Mouse (Mus musculus) left cerebral cortex, postnatal 4 days (tissue): ENCODE measurements around the gene Tpcn1. TPM values are rescaled to one million over a fixed set of nuclear protein-coding genes. Genes with fewer than 3 reads are reported as not detected.
"Not testable (repeated sequence)": the region's sequence is repeated elsewhere in the genome, so short reads cannot be mapped to it uniquely, and the experiment has no call there.

Source experiments
- DNase-seq: peaks from one replicate; pipeline ENCODE4 v3.0.0-alpha.2; 2022
- intact Hi-C: fragments of 180-260 bp; cut with DNase I; formaldehyde crosslinking; loops from one replicate; pipeline ENCODE4 v1.15.1; 2025
- total RNA-seq, 2 experiments: library from RNA; stranded (reverse); gene quantifications; 2 replicates each; pipeline ENCODE4 v1.2.3; 2021

The Tpcn1 gene
- total RNA-seq, 2 experiments from 2014 or later, result 42.0 to 44.1 TPM

DNA sequence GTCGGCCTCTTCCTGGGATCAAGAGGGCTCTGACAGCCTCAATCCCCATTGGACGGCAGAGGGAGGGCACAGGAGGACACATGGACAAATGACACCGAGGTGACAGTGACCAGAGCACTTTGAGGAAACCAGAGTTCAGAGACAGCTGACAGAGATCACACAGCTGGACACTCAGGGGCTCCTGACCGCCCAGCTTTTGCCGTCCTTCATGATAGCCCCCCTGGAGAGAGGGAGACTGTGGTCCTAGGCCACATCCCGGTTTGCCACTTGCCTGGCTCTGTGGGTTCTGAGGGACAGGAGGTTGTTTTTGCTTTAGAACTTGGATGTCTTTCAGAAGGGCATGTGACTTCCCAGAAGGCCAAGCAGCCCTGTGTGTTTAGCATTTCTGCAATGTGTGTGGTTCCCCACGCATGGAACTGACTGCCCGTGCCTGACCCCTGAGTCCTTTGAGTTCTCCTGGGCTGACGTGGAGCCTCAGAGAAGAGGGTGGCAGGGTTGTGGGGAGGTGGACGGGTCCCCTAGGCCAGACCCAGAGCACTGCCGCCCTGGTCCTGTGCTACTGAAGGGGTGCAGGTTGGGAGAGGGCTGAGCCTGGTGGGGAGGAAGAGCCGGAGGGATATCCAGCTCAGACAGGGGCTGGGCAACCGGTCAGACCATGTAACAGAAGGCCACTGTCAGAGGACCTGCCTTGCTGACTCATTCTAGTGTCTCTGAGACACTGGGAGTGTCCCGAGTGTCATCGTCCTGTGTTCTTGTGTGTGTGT is 72.1 kb downstream of the Tpcn1 start:
- intact Hi-C loops, result no loop called here
- no peak for DNase-seq

DNA sequence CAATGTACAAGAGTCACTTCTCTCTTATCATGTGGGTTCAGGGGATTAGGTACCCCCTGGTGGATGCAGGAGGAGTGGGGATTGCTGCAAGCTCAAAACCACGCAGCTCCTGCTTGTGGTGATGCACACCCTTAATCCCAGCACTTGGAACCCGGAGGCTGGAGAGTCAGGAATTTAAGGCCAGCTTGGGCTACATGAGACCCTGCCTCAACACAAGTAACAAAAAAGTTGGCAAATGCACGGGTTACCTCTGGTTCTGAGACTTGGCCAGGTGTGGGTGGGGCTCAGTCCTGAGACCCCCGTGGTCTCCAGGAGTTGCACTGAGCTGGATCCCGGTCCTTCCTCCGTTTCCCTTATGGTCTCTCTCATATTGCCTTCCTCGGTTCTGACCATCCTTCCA is 73.0 kb downstream of the Tpcn1 start:
- no peak for DNase-seq
- intact Hi-C loops, result no loop called here

DNA sequence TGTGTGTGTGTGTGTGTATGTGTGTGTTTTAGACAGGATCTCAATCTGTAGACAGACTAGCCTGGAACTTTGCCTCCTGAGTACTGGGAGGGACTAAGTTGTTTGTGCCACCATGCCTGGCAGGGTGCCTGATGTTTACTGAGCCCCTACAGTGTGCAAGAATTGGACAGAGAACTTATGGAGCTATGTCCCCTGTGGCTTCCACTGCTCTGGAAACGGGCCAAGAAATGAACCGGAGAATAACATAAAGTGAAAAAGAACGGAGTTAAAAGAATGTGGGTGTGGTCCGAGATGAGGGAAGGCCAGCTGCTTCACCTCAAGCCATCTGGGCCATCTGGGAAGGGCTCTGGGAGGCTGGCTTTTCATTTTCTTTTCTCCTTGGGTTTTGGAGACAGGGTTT is 73.7 kb downstream of the Tpcn1 start:
- intact Hi-C loops, result loop anchor here (5.0 kb wide), 1 partner anchor 88 kb away; no protein-coding TSS in a partner anchor
- DNase-seq, result peak; percentile 59

DNA sequence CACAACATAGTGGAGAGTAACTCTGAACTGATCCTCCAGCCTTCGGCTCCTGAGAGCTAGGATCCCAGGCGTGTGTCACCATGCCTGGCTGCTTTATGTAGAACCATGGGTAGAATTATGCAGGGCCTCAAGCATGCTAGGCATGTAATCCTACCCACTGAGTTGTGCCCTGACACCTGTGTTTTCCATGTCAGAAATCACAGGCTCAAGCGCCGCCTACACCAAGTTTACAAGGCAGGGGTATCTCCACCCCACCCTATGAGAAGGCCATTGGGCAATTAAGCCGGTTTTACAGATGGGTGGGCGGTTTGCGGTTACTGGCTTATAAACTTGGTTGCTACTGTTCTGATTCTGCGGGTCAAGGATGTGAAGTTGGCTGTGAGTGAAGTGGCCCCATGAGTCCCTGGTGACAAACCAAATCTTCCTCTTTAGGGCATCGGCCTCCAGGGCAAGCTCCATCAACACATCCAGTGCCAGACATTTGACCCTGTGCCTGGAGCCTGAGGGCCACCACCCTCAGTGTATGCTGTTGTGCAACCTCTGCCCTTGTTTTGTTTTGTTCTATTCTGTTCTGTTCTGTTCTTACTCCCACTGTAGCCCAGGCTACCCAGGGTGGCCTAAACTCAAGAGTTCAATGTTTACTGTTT is 74.3 kb downstream of the Tpcn1 start:
- intact Hi-C loops, result loop anchor here (5.0 kb wide), 1 partner anchor 88 kb away; no protein-coding TSS in a partner anchor

DNA sequence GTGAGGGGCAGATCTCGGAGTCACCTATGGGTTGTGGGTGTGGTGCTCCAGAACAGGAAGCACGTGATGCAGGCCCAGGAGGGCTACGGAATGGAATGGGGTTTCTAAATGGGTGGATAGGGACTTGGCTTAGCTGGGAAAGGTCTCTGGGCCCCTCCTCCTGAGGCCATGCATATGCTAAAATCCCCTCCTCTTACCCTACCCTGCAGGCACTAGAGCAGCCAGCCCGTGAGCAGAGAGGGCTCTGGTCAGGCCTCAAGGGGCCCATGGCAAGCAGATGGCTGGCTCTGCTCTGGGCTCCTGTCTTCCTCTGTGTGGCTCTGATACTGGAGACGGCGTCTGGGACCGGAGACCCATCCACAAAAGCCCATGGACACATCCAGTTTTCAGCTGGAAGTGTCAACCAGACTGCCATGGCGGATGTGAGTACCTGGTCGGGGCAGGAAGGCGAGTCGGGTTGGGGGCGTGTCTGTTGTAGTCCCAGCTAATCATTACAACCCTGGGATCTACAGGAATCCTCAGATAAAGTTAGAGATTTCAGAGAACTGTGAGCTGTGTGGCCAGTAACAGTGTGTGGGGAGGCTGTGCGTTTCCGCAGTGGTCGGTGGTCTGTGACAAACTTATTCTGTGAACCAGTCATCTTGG is 75.4 kb downstream of the Tpcn1 start:
- intact Hi-C loops, result loop anchor here (5.0 kb wide), 1 partner anchor 89 kb away; no protein-coding TSS in a partner anchor
- DNase-seq, result no peak

More for the DNA sequence above, 74.3 kb downstream of the Tpcn1 start:
- no peak for DNase-seq

DNA sequence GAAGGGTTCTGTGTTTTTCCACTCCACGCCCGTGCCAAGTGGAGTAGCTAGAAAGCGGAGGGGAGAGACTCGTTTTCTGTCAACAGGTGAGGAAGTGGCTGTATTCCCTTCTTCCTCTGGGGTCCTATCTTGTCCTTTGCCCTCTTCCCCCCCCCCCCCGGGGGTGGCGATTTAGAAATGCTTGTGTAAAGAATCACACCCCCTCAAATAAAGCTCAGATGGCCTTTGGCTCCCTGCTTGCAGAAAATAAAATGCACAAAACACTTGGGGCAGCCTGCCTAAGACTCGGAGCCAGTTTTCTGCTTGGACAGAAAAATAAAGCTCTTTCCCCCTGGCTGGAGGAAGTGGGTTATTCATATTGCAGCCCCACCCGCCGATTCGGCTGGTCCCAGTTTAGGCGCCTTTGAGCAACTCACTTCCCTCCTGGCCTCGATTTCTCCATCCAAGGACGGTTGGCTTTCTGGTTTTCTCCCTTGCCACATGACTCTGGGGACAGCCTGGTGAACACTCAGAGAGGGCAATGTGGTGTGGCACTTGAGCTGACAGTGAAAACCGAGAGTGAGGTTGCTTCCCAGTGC is 76.7 kb downstream of the Tpcn1 start:
- intact Hi-C loops, result loop anchor here (5.0 kb wide), 1 partner anchor 91 kb away; no protein-coding TSS in a partner anchor

DNA sequence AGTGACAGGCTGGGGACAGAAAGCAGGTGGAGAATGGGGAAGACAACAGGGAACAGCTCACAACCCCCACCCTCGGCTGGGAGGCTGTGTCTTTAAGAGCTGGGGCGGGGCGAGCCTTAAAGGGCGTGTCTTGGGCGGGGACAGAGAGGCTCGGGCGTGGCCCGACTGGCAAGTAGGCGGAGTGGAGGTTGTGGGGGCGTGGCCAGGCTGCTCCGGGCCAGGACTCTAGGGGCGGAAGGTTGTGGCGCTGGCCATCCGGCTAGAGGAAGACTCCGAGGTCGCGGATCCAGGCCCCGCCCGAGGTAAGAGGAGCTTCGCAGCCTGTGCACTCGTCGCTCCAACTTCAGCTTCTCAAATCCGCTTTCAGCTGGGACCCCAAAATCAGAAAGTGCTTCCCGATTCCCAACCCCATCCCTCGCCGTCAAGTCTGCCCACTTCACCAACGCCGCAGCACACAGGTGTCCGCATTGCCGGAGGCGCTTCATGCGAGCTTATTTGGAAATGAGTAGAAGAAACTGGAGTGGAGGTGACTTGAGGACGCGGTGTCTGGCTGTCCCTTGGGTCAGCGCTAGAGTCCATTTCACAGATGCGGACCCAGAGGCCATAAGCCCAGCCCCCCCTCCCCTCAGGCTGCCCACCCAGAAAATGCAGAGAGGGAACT is 77.4 kb downstream of the Tpcn1 start, which contains the start of gene Slc8b1:
Slc8b1 (plus strand) TSS at position 187 of the 661 bp plus-strand sequence.
- peak; percentile 93 for DNase-seq
- intact Hi-C loops, result loop anchor here (5.0 kb wide), 1 partner anchor 91 kb away; no protein-coding TSS in a partner anchor

More for the DNA sequence above, 76.7 kb downstream of the Tpcn1 start:
- no peak for DNase-seq

DNA sequence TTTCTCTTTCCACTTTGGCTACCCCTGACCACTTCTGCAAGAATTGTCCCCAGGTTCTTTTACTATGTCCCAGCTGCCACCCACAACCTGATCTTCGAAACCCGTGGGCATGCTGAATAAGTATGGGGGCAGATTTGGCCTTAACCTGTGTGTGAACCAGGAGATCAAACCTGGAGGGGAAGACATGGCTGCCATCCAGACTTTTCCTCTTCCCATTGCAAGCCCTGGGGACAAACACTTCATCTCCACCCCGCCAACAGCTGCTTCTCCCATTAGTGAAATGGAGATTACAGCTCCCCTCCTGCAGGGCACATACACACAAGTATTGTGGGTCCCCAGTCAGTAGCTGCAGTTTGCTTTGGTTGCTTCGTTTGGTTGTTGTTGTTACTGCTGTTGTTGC is 81.2 kb downstream of the Tpcn1 start:
- intact Hi-C loops, result no loop called here

DNA sequence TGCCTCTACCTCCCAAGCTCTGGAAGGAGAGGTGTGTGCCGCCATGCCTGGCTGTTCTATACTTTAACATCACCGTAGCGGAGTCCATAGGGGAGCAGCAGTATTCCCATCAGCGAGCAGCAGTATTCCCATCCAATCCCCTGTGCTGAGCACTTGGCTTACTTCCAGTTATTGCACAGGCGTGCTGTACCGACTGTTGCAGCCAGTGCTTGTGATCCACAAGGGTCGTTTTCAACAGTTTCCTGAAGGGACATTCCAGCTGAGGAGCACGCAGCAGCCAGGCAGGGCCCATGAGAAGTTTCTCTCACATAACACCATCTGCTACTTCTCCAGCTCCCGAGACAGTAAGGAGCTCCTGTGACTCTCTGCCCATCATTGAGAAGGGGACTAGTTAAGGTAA is 82.0 kb downstream of the Tpcn1 start:
- DNase-seq, result no peak
- intact Hi-C loops, result no loop called here

More for the DNA sequence above, 81.2 kb downstream of the Tpcn1 start:
- DNase-seq, result no peak

DNA sequence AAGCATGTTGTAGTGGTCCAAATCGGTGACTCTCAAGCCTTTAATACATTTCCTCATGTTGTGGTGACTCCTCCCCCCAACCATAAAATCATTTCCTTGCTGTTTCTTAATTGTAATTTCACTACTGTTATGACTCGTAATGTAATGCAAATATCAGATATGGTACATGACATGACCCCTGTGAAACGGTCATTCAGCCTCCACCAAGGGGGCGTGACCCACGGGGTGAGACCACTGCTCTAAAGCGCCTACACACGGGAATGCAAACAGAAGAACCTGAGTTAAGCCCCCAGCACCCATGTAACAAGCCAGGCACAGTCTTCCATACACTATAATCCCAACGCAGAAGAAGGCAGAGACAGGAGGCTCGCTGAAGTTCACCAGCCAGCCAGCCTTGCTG is 82.7 kb downstream of the Tpcn1 start:
- intact Hi-C loops, result no loop called here
- DNase-seq, result no peak

DNA sequence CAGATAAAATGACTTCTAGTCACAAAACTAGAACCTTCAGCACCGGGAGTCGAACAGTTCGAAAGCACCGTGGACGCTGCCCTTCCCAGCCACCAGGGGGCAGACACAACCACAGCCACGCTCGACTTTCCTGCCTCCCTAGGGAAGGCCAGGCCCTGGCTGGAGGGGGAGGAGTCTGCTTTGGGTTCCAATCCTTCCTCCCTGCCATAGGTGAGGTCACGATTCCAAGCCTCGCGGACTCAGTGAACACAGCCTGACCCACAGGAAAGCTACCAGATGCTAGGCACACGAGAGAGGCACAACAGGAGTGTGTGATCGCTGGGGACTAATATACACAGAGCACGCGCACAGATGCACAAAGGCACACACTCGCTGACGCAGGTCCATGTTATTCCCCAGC is 83.1 kb downstream of the Tpcn1 start:
- intact Hi-C loops, result no loop called here
- DNase-seq, result peak; percentile 73

DNA sequence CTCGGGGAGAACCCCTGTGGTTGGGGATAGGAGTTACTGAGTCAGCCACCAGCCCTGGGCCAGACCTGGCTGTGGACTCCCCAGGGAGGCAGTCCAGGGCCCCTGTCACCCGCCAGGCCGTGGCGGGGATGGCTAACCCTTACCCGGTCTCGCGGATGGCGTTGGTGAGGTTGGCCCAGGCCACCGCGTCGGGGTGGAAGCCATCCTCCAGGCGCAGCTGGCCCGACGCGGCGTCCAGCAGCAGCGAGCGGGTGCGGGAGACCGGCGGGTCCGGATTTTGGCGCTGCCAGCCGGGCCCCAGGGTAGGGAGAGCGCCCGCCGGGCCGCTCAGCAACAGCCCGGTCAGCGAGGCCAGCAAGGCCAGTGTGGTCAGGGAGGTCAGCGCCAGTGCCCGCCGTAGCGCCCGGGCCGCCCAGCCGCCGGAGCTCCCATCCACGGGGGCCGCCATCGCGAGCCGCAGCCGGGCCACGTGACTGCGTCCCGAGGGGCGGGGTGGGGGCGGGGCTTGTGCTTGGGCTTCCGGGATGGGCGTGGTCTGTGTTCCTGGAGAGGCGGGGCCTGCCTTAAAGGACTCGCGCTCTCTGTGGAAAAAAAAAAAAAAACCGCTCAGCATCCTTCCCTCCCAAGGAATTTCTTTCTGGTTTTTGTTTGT is 85.2 kb downstream of the Tpcn1 start, which contains the start of gene Plbd2:
Plbd2 (minus strand) TSS at position 482 of the 652 bp plus-strand sequence.
- intact Hi-C loops, result no loop called here
- peak; percentile 96 for DNase-seq

DNA sequence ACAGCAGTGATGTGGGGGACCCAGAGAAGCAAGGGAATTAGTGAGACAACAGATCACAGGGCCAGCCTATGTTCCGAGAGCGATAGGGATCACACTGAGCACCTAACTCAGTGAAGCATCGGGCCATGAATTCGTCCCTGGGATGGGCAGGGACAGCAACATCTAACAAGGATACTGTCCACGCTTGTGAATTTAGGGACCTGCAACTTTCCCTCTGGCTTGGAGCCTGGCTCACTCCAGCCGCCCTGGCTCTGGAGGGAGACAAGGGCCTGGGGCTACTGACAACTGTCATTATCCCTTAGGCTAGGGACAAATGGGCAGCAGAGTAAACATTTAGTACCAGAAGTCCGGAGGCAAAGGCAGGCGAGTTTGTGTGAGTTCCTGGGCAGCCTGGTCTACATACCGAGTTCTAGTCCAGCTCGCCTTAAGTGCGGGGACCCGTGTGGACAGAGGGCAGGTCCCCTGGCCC is 85.8 kb downstream of the Tpcn1 start:
- no peak for DNase-seq
- intact Hi-C loops, result no loop called here

DNA sequence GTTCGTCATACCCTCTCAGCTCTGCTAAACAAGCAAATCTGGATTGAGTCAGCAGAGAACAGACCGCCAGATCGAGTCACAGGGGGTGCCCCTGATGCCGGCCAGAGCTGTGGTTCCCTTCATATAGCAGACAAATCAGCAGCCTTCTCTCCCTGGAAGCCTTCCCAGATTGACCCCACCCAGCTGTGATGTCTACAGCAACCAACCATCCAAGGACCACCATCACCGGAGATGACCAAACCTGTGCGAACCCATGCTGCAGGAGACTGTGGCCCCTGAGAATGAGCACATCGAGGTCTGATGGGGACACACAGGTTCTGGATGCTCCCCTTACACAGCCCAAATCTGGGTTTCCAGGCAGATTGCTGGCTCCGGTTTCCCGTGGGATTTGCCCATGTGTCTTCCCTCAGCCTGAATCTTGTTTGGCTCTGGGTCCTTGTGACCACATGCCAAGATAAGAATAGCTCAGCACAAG is 86.3 kb downstream of the Tpcn1 start:
- intact Hi-C loops, result no loop called here

DNA sequence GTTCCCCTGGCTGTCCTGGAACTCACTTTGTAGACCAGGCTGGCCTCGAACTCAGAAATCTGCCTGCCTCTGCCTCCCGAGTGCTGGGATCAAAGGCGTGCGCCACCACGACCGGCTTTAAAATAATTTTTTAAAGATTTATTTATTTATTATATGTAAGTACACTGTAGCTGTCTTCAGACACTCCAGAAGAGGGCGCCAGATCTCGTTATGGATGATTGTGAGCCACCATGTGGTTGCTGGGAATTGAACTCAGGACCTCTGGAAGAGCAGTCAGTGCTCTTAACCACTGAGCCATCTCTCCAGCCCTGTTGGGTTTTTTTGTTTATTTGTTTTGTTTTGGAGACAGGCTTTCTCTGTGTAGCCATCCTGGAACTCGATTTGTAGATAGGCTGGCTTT is 87.9 kb downstream of the Tpcn1 start:
- DNase-seq, intact Hi-C loops: not testable (repeated sequence)

More for the DNA sequence above, 86.3 kb downstream of the Tpcn1 start:
- DNase-seq, result peak; percentile 54

DNA sequence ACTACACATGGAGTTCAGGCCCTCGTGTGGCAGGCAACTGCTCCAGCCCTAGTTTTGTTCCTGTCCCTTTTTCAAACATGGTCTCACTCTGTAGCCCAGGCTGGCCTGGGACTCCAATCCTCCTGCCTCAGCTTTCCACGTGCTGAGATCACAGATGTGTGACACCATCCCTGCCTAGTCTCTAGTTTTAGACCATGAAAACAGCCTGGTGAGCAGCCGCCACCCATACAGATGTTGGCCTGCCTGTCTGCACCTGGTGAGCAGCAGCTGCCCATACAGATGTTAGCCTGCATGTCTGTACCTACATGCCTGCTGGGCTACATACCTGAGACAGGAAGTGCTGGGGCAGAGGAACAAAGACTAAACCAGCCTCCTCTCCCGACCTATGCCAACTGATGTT is 89.3 kb downstream of the Tpcn1 start:
- no peak for DNase-seq

DNA sequence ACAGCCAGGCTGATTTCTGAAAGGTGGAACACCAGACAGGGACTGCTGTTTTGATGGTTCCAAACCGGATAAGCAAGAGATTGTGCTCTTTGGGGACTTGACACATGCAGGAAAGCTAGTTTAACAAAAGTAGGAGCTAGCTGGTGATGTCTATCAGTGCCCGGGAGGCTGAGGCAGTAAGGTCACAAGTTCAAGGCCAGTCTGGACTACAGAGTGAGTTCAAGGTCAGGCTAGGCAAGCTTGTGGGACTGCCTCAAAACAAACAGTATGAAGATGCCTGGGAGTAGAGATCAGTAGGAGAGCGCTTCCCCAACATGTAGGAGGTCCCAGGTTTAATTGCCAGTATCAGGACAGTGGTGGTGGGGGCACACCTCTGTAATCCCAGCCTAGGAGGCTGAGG is 91.4 kb downstream of the Tpcn1 start:
- DNase-seq, result no peak
- intact Hi-C loops, result no loop called here

More for the DNA sequence above, 89.3 kb downstream of the Tpcn1 start:
- intact Hi-C loops, result no loop called here

DNA sequence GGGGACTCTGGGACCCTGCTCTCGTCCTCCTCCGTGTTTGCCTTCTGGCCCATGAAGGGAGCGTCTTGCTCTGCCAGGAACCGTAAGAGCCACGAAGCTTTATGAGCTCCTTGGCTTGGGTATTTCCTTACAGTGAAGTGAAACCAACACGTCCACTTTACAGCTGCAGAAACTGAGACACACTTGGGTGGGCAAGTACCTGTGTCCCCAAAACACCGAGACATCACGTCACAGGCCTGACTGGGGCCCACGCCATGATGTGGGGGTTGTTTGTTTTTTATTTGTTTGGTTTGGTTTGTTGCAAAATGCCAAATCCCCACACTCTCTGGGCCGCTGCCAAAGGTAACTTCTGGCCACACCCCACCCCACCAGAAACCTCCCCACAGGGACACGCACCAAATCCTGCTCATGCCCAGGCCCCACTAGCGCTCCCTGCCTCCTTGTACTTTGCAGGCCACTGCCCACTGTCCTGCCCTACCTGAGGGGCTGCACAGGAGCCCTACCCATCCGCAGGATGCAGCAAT is 92.7 kb downstream of the Tpcn1 start:
- intact Hi-C loops, result no loop called here
- no peak for DNase-seq

DNA sequence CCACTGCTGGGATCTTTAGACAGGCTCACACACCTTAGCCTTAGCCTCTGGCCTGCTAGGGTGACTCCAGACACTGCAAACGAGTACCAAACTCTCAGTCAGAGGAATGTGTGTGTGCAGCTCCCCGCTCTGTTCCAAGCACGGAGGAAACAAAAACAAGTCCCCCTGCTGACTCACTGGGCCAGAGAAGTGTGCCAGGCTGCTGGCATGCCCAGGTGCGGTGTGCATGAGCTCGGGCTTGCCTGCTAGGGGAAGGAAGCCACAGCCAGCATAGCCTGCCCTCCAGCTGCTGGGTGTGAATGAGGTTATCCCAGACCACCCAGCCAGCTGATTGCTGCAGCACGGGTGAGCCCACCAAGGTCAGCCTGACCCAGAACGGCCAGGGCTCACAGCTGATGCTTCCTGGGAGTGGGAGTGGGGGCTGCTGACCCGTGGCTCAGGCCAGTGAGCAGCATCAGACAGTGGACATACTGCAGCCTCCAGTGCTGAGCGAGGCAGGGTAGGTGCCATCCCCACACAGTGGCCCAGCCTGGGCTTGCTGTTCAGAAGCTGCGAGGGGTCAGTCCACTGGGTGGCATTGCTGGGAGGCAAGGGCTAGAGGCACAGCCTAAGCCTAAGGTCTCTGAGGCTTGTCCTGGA is 93.3 kb downstream of the Tpcn1 start:
- no peak for DNase-seq
- intact Hi-C loops, result no loop called here
